Mouse (Mus musculus): Measurements from ENCODE around the gene Uggt1.

- TF ChIP-seq EP300 (IDR thresholded peaks at IDR 0.05; ENCODE audit: insufficient read depth, low read depth, low read length) (no peak), POLR2A (IDR thresholded peaks at IDR 0.05; ENCODE audit: insufficient read depth, low read length) (no peak), CTCF (IDR thresholded peaks at IDR 0.05; ENCODE audit: low read depth, low read length) (no peak)
Observed at GRCm38 (mm10) chr1:36140311-36140710, 104.2 kb downstream of the Uggt1 start.
